Mouse (Mus musculus): Measurements from ENCODE around the gene Gm20388. TPM values are rescaled to one million over a fixed set of nuclear protein-coding genes. Genes with fewer than 3 reads are reported as not detected.

Gene Gm20388
- polyA plus RNA-seq, 1 experiment: 59.3 TPM

GRCm38 (mm10) chr8:121125311-121125876 lies 1214.8 kb downstream of the Gm20388 start:
- DNase-seq (ENCODE audit: low read depth): peak; percentile 83
- peak; percentile 49; the same call in 1 of the 2 replicates for TF ChIP-seq CTCF (IDR thresholded peaks at IDR 0.05; ENCODE audit: borderline replicate concordance, extremely low read depth, insufficient read depth, insufficient read length)
- TF ChIP-seq POLR2A (IDR thresholded peaks at IDR 0.05; ENCODE audit: borderline replicate concordance, extremely low read depth, insufficient read depth, insufficient read length, poor library complexity, severe bottlenecking): no peak

- TF ChIP-seq CTCF (IDR thresholded peaks at IDR 0.05; ENCODE audit: borderline replicate concordance, extremely low read depth, insufficient read depth, insufficient read length) (no peak), POLR2A (IDR thresholded peaks at IDR 0.05; ENCODE audit: borderline replicate concordance, extremely low read depth, insufficient read depth, insufficient read length, poor library complexity, severe bottlenecking) (no peak)
- no peak for DNase-seq (ENCODE audit: low read depth)
These were observed 1215.5 kb downstream of the Gm20388 start for GRCm38 (mm10) chr8:121126191-121126590.

GRCm38 (mm10) chr8:121126694-121127093 lies 1216.1 kb downstream of the Gm20388 start:
- no peak for TF ChIP-seq POLR2A (IDR thresholded peaks at IDR 0.05; ENCODE audit: borderline replicate concordance, extremely low read depth, insufficient read depth, insufficient read length, poor library complexity, severe bottlenecking)

GRCm38 (mm10) chr8:121127291-121127701 lies 1216.7 kb downstream of the Gm20388 start:
- DNase-seq (ENCODE audit: low read depth): no peak
- TF ChIP-seq POLR2A (IDR thresholded peaks at IDR 0.05; ENCODE audit: borderline replicate concordance, extremely low read depth, insufficient read depth, insufficient read length, poor library complexity, severe bottlenecking) (no peak), CTCF (IDR thresholded peaks at IDR 0.05; ENCODE audit: borderline replicate concordance, extremely low read depth, insufficient read depth, insufficient read length) (no peak)

More at GRCm38 (mm10) chr8:121126694-121127093, 1216.1 kb downstream of the Gm20388 start:
- DNase-seq (ENCODE audit: low read depth): no peak

GRCm38 (mm10) chr8:121127756-121128375 lies 1217.2 kb downstream of the Gm20388 start, which contains the start of gene Foxl1:
Gene Foxl1, plus strand, starts transcription at chr8:121127940.
- TF ChIP-seq POLR2A (IDR thresholded peaks at IDR 0.05; ENCODE audit: borderline replicate concordance, extremely low read depth, insufficient read depth, insufficient read length, poor library complexity, severe bottlenecking): no peak
- no peak for TF ChIP-seq CTCF (IDR thresholded peaks at IDR 0.05; ENCODE audit: borderline replicate concordance, extremely low read depth, insufficient read depth, insufficient read length)
- DNase-seq (ENCODE audit: low read depth): no peak

- no peak for DNase-seq (ENCODE audit: low read depth)
- TF ChIP-seq POLR2A (IDR thresholded peaks at IDR 0.05; ENCODE audit: borderline replicate concordance, extremely low read depth, insufficient read depth, insufficient read length, poor library complexity, severe bottlenecking) (no peak), CTCF (IDR thresholded peaks at IDR 0.05; ENCODE audit: borderline replicate concordance, extremely low read depth, insufficient read depth, insufficient read length) (no peak)
These were observed 1218.1 kb downstream of the Gm20388 start for GRCm38 (mm10) chr8:121128531-121129264.

- TF ChIP-seq CTCF (IDR thresholded peaks at IDR 0.05; ENCODE audit: borderline replicate concordance, extremely low read depth, insufficient read depth, insufficient read length): no peak
- no peak for TF ChIP-seq POLR2A (IDR thresholded peaks at IDR 0.05; ENCODE audit: borderline replicate concordance, extremely low read depth, insufficient read depth, insufficient read length, poor library complexity, severe bottlenecking)
- no peak for DNase-seq (ENCODE audit: low read depth)
These were observed 1218.8 kb downstream of the Gm20388 start for GRCm38 (mm10) chr8:121129265-121129940.

GRCm38 (mm10) chr8:121130522-121130921 lies 1219.9 kb downstream of the Gm20388 start:
- TF ChIP-seq POLR2A (IDR thresholded peaks at IDR 0.05; ENCODE audit: borderline replicate concordance, extremely low read depth, insufficient read depth, insufficient read length, poor library complexity, severe bottlenecking) (no peak), CTCF (IDR thresholded peaks at IDR 0.05; ENCODE audit: borderline replicate concordance, extremely low read depth, insufficient read depth, insufficient read length) (peak; percentile 60; the same call in 1 of the 2 replicates)

GRCm38 (mm10) chr8:121132961-121133513 lies 1222.4 kb downstream of the Gm20388 start:
- TF ChIP-seq POLR2A (IDR thresholded peaks at IDR 0.05; ENCODE audit: borderline replicate concordance, extremely low read depth, insufficient read depth, insufficient read length, poor library complexity, severe bottlenecking): no peak
- TF ChIP-seq CTCF (IDR thresholded peaks at IDR 0.05; ENCODE audit: borderline replicate concordance, extremely low read depth, insufficient read depth, insufficient read length): no peak
- DNase-seq (ENCODE audit: low read depth): no peak

More at GRCm38 (mm10) chr8:121130522-121130921, 1219.9 kb downstream of the Gm20388 start:
- DNase-seq (ENCODE audit: low read depth): no peak

- DNase-seq (ENCODE audit: low read depth): no peak
- TF ChIP-seq POLR2A (IDR thresholded peaks at IDR 0.05; ENCODE audit: borderline replicate concordance, extremely low read depth, insufficient read depth, insufficient read length, poor library complexity, severe bottlenecking) (no peak), CTCF (IDR thresholded peaks at IDR 0.05; ENCODE audit: borderline replicate concordance, extremely low read depth, insufficient read depth, insufficient read length) (no peak)
These were observed 1223.5 kb downstream of the Gm20388 start for GRCm38 (mm10) chr8:121134102-121134501.

- DNase-seq (ENCODE audit: low read depth): no peak
- TF ChIP-seq POLR2A (IDR thresholded peaks at IDR 0.05; ENCODE audit: borderline replicate concordance, extremely low read depth, insufficient read depth, insufficient read length, poor library complexity, severe bottlenecking) (no peak), CTCF (IDR thresholded peaks at IDR 0.05; ENCODE audit: borderline replicate concordance, extremely low read depth, insufficient read depth, insufficient read length) (no peak)
These were observed 1223.9 kb downstream of the Gm20388 start for GRCm38 (mm10) chr8:121134512-121134911.

Measured in brain, embryonic 14.5 days (tissue).